Mouse (Mus musculus) lung, postnatal 10 days (tissue): ENCODE data around the gene Gapvd1.

Experiments used
- DNase-seq: peaks from one replicate; pipeline ENCODE4 v3.0.0; 2021

The Gapvd1 gene

GRCm38 (mm10) chr2:34632051-34632450, 123.0 kb downstream of the Gapvd1 start:
- DNase-seq: no peak

- DNase-seq: no peak
These were observed 124.6 kb downstream of the Gapvd1 start for GRCm38 (mm10) chr2:34630445-34630844.

- DNase-seq: no peak
These were observed 125.3 kb downstream of the Gapvd1 start for GRCm38 (mm10) chr2:34629758-34630157.

DNA sequence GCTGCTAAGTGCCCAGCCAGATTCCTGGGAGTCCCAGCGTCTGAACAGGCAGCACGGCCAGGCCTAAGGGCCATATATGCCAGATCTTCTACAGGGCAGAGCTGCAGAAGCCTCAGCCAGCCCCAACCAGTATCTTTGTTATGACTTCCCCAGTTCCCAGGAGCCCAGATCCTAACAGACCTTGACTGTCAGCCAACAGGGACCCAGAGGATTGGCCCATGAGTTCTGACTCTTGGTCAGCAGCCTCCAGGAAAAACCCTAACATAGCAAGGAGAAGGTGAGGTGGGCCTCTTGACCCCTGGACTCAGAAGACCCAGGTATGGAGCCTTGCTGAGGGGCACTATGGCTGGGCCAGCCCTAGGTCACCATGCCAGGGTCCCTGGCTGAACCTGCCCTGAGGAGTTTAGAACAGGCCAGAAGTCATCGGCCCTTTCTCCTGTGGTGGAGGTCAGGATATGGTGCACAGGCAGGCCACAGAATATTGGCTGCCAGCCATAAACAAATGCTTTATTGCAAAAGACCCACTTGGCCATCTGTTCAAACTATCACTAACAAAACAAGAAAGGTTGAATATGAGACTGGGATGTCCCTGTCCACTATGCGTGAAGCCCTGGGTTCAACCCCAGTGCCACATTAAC, 126.0 kb downstream of the Gapvd1 start:
- DNase-seq: no peak

GRCm38 (mm10) chr2:34627328-34628226, 127.5 kb downstream of the Gapvd1 start:
- DNase-seq: peak; percentile 70
